Mouse (Mus musculus) left cerebral cortex, adult 18-20 months (tissue): ENCODE measurements at regions not wholly inside any gene's neighbourhood (a gene's known extent, or its start where the extent isn't known, plus 50 kb on each side); places are given as distances from the start of the nearest gene placed in this dataset.
A peak's percentile ranks its signal among the peaks of the same experiment; 100 is the strongest.

ENCODE experiments used
- DNase-seq, 2 experiments: peaks; one replicate each; pipeline ENCODE4 v3.0.0; 2021 to 2022; ENCODE audit warnings: low spot score in 2 of 2, mixed read lengths in 1 of 2

DNA sequence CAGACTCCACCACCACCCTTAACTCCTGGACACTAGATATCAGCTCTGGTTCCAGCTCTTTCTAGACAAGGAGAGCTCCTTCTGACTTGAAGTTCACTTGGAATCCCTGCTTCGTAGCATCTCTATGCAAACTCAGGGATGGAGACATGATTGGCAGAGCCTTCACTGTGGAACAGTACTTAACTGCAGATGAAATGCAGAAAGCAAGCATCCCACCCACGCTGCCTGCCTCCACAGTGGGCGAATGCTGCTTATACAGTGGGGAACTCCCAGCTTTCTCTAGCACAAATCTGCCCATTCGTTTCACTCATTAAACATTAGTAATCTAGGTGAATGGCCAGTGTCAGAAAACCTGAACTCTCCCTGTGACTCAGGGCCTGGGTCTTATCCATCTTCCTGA is 92.0 kb upstream of the Coch start:
- DNase-seq, result peak; percentile 31 to 46

DNA sequence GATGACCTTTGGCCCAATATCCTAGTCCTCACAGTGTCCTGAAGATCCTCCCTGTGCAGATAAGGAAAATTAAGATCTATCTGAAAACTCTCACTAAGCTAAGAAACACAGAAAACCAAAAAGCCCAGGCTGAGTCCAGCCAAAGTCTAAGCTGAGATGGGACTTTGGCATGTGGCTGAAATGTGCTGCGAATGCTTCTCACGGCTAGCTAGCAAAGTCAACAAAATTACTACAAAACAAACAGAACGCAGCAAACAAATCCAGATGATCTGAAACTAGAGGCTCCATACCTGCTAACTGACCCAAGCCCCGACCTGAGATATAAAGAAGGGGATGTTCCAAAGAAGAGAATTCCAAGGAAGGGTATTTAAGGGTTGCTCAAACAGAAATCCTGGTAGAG is 90.4 kb upstream of the Coch start:
- no peak for DNase-seq

DNA sequence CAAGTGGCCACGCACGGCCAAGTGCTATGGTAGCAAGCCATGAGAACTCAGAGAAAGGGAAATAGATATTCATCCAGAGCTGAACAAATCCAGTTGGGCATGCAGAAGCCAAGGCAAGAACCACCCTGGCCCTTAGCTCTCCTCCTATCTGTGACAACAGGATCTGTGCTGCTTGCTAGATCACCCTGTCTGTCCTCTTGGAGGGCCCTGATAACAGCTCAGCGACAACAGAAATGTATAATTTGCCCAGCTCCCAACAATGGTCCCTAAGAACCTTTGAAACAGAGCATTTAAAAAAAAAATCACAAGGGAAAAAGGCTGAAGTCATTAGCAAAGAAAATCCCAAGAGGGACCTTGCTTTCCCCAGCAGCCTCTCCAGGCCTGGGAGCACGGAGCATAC is 89.4 kb upstream of the Coch start:
- no peak for DNase-seq

DNA sequence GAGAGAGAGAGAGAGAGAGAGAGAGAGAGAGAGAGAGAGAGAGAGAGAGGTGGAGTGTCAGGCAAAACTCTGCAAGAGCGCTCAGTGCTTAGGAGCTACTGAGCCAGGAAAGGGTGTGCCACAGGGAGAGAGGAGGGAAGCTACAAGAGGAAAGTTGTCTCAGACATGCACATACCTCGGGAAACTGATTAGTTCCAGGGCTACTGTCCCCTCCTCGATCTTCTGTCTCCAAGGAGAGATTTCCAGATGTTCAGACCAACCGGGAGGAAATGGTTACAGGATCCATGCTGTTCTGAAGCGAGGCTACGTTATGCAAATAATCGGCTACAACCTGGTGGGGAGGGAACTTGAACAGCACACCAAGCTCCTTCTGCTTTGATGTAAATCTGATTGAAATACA is 88.6 kb upstream of the Coch start:
- DNase-seq, result no peak

DNA sequence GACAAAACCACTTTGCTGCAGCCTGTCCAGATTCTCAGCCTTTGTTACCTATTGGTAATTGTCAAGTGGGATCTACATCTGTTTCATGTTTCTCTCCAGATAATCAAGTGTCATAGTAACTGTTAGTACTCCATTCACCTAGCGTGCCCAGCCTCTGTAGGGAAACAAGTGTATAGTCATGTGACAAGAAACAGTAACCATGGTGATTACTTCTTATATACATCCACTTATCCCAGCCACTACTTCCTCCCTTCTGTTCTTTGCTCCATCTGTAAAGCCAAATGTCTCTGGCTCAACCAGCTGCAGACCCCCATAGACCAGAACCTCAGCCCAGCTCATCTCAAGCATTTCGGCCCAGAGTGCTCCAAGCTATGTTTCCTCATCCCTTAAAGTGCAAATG is 83.1 kb upstream of the Coch start:
- DNase-seq, result no peak

DNA sequence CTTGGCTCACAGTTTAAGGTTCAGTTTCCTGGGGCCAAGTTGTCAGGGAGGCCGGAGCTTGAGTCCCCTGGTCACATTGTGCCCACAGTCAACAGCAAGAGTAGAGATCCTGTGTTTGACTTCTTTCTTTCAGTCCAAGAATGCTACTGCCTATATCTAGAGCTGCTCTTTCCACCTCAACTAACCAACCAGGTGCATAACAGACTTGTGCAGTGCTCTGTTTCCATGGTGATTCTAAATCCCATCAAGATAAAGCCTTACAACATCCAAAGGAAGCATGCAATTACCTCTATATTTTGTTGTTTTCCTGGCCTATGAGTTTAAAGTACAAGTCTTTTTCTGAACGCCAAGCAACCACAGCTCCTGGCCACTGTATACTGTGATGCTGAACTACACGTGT is 76.4 kb upstream of the Coch start:
- DNase-seq, result no peak

DNA sequence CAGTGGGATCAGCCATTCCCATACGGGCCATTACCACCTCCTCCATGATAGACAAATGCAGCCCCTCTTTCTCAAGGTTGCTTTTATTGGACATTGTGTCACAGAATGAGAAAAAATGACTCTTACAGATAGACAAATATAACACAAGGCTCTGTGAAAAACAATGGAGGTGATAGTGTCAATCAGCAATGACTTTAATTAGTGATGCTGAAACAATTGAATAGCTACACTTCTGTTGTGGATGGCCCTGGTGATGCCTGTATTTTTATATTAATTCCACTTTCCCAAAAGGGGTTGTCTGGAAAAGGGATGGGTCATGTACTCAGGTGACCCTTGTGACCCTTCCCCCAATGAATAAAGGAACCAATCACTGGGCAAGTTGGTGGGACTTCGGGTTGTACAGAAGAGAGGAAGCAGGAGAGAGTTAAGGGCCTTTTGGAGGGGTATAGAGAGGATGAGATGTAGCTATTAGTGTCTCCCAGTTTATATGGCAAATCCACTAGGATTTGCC is 71.5 kb upstream of the Coch start:
- no peak for DNase-seq

DNA sequence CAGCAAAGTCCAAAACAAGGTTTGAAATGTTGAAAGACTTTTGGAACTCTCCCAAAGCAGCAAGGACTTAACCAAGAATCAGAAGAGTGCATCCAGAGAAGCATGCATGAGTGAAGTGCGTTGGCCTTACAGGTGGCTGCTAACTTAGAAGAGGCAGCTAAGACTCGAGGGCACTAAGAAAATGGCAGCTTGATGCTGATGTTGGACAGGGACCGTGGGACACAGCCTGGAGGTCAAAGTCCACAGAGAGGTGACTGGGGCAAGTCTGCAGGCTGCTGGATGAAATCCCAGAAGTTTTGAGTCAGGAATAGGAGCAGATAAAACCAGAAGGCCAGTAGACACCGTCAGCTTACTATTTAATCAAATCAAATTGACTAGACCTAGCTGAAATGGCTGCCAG is 69.3 kb upstream of the Coch start:
- no peak for DNase-seq

DNA sequence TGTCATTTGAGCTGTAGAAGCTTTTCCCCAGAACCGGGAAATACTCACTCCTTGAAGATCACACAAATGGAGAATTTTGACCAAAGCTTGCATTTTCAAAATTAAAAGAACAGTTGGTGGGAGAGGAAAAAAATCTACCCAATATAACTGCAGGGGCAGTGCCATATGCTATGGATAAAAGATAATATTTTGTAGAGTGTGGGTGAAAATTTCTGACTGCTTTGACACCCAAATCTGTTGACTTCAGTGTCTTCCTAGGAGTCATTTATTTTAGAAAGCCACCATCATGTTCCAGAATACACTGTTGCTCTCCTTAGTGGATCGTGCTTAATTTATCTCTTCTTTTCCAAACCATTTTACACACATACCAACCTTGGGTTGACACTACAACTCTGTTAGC is 65.3 kb upstream of the Coch start:
- DNase-seq, result no peak

DNA sequence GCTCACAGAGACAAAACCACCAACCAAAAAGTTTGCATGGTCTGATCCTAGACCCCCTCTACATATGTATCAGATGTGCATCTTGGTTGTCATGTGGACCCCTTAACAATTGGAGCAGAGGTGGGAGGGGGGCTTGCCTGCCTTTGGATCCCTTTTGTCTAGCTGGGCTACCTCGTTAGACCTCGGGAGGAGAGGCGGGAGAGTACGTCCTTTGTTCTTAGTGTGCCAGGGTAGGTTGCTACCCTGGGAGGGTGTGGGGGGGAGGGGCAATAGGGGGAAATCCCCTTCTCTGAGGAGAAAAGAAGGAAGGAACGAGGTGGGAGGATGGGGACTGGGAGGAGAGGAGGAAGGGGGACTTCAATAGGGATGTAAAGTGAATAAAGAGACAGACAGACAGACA is 58.5 kb upstream of the Coch start:
- DNase-seq, result no peak

DNA sequence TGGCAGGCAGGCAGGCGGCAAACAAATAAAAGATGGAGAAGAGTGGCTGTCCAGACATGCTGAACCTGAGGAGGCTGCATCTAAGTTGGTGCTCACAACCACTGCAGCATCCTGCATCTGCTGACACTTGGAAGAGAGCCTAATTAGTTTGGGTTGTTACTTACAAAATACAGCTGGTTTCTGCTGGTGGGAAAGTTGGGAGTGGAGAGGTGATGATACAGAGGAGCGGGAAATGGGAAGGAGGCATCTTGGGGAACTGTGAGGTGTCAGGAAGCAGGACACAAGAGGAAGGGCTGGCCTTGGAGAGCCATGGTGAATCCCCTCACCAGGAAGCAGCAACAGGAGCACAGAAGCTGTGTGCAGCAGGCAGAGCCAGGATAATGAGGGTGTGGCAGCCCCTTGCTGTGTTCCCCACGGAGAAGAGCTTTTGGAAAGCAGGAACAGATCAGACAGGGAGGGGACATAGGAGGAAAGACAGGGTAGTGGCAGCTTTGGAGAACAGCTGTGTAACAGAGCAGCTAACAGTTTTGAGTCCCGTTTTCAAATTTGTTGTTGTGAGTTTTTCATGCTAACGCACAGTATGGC is 58.0 kb upstream of the Coch start:
- DNase-seq, result no peak
